Mouse (Mus musculus): ENCODE data around the gene Tomt. TPM values are rescaled to one million over a fixed set of nuclear protein-coding genes. Genes with fewer than 3 reads are reported as not detected.

Tomt gene
- polyA plus RNA-seq, 1 experiment, result not detected

DNA sequence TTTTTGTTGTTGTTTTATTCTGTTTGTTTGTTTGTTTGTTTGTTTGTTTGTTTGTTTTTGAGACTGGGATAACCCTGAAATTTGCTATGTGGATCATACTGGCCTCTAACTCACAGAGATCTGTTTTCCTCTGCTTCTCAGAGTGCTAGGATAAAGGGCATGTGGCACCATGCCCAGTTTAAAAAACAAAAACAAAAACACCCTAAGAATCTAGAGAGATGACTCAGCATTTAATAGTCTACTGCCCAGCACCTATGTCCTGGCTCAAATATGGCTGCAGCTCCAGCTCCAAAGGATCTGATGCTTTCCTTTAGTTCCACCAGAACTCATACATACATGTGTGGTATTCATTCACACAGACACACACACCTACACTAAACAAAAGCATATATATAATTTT, 45.2 kb downstream of the Tomt start:
- no peak overlapping the region for H3K27ac ChIP-seq (ENCODE audit: control insufficient read depth, insufficient read depth, low read depth, low read length, poor library complexity)
- H3K4me1 ChIP-seq (ENCODE audit: control insufficient read depth, insufficient read depth, low read length), result no peaks in the 10 kb centered on the region
- TF ChIP-seq POLR2A (IDR thresholded peaks at IDR 0.05; ENCODE audit: borderline replicate concordance, control insufficient read depth, low read depth, low read length) (no peak), CTCF (IDR thresholded peaks at IDR 0.05; ENCODE audit: control insufficient read depth, insufficient read depth, low read length) (no peak)
- H3K4me3 ChIP-seq (replicated peaks; ENCODE audit: control insufficient read depth, low read depth, low read length), result no peak overlapping the region

DNA sequence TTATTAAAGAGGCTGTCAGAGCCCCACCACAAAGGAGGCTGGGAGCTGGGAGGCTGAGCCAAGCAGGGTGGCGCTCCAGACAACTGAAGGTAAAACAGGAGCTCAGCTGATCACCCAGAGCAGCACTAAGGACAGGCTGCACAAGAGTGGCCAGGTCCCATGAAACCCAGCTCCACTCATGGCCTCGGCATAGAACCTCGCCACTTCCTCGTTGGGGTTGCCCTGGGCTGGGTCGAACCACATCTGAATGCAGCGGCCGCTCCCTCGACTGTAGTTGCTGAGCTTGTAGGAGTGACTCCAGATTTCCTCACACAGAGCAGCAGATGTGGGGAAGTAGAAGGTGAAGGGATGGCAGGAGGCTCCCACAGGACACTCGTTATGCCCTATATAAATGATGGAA, 47.8 kb downstream of the Tomt start:
- no peak for TF ChIP-seq POLR2A (IDR thresholded peaks at IDR 0.05; ENCODE audit: borderline replicate concordance, control insufficient read depth, low read depth, low read length)
- no peak for TF ChIP-seq CTCF (IDR thresholded peaks at IDR 0.05; ENCODE audit: control insufficient read depth, insufficient read depth, low read length)
- no peaks in the 10 kb centered on the region for H3K4me1 ChIP-seq (ENCODE audit: control insufficient read depth, insufficient read depth, low read length)
- H3K4me3 ChIP-seq (replicated peaks; ENCODE audit: control insufficient read depth, low read depth, low read length), result no peak overlapping the region
- WGBS, result 38% methylated on average over 9 of the region's 9 CpGs
- no peak overlapping the region for H3K27ac ChIP-seq (ENCODE audit: control insufficient read depth, insufficient read depth, low read depth, low read length, poor library complexity)

DNA sequence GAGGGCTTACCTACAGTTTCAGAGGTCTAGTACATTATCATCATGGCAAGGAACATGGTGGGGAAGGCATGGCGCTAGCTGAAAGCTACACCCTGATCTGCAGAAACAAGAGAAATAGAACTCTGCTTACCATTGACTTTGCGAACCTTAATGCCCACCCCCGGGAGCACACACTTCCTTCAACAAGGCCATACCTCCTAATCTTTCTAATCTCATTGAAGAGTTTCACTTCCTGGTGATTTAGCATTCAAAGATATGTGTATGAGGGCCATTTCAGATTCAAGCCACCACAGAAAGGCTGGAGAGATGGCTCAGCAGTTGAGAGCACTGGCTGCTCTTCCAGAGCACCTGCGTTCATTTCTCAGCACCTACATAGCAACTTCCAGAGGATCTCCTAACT, 49.1 kb downstream of the Tomt start, which contains the start of gene Folr2:
Gene Folr2, minus strand, starts transcription at position 101 of the 400 bp plus-strand sequence.
- 69% methylated on average over 4 of the region's 4 CpGs for WGBS
- no peak within 1 kb of the TSS for H3K27ac ChIP-seq (ENCODE audit: control insufficient read depth, insufficient read depth, low read depth, low read length, poor library complexity)
- TF ChIP-seq CTCF (IDR thresholded peaks at IDR 0.05; ENCODE audit: control insufficient read depth, insufficient read depth, low read length) (no peak), POLR2A (IDR thresholded peaks at IDR 0.05; ENCODE audit: borderline replicate concordance, control insufficient read depth, low read depth, low read length) (no peak)
- H3K4me1 ChIP-seq (ENCODE audit: control insufficient read depth, insufficient read depth, low read length), result no peaks in the 10 kb centered on the region
- H3K4me3 ChIP-seq (replicated peaks; ENCODE audit: control insufficient read depth, low read depth, low read length), result no peak within 1 kb of the TSS

DNA sequence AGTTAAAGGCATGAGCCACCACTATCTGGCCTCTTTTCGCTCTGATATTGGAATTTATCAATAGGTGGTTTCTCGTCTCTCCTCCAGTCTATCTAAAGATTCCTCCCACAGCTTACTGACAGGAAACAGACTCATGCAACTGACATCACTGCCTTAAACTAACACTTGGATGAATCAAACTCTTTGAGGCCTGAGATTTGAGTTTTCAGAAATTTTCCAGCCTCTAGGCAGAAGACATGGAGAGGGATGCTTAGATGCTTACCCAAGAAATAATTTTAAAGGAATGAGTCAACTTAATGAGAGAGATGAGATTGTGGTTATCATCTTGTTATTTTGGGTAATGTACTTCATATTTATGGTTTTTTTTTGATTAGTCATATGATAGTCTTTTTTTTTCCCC, 52.3 kb downstream of the Tomt start:
- Histone ChIP-seq H3K27ac (ENCODE audit: control insufficient read depth, insufficient read depth, low read depth, low read length, poor library complexity) (no peak overlapping the region), H3K4me3 (replicated peaks; ENCODE audit: control insufficient read depth, low read depth, low read length) (no peak overlapping the region), H3K4me1 (ENCODE audit: control insufficient read depth, insufficient read depth, low read length) (peaks cover under 1% of the 10 kb centered on the region)
- TF ChIP-seq CTCF (IDR thresholded peaks at IDR 0.05; ENCODE audit: control insufficient read depth, insufficient read depth, low read length) (no peak), POLR2A (IDR thresholded peaks at IDR 0.05; ENCODE audit: borderline replicate concordance, control insufficient read depth, low read depth, low read length) (no peak)
- 53% methylated on average over 2 of the region's 2 CpGs for WGBS

DNA sequence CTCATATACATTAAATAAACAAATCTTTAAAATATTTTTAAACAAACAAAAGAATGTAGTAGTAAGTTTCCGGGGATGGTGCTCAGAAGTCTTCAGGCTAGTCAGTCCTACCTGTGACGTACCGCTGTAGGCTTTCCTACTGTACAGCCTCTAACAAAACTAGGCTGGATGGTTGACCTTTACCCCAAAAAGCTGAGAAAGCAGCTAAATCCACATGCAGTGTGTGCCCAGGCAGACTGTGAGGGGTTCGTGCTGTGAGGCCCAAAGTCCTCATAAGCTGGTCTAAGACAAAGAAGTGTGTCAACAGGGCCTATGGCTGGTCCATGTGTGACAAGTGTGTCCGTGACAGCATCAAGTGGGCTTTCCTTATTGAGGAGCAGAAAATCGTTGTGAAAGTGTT, 53.3 kb downstream of the Tomt start:
- no peak overlapping the region for H3K4me3 ChIP-seq (replicated peaks; ENCODE audit: control insufficient read depth, low read depth, low read length)
- 79% methylated on average over 6 of the region's 6 CpGs for WGBS
- H3K27ac ChIP-seq (ENCODE audit: control insufficient read depth, insufficient read depth, low read depth, low read length, poor library complexity), result no peak overlapping the region
- no peak for TF ChIP-seq POLR2A (IDR thresholded peaks at IDR 0.05; ENCODE audit: borderline replicate concordance, control insufficient read depth, low read depth, low read length)
- no peak for TF ChIP-seq CTCF (IDR thresholded peaks at IDR 0.05; ENCODE audit: control insufficient read depth, insufficient read depth, low read length)
- peaks cover 2% of the 10 kb centered on the region for H3K4me1 ChIP-seq (ENCODE audit: control insufficient read depth, insufficient read depth, low read length)

DNA sequence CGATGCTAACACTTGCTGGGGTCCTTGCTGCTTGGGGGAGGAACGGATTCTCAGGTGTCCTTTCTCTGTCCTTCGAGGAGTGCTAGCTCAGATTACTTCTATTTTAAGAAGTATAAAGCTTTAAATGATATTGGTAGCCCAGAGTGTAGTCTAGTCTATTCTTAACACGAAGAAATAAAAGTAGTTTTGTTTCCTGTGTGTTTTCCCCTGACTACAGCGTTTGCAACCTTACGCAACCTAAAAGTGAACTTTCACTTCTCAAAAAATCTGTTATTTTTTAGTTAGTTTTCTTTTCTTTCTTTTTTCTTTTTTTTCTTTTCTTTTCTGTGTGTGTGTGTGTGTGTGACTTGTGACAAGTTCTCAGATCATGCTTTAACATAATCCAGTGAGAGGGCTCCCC, 54.5 kb downstream of the Tomt start:
- Histone ChIP-seq H3K27ac (ENCODE audit: control insufficient read depth, insufficient read depth, low read depth, low read length, poor library complexity) (no peak overlapping the region), H3K4me1 (ENCODE audit: control insufficient read depth, insufficient read depth, low read length) (peaks cover 2% of the 10 kb centered on the region), H3K4me3 (replicated peaks; ENCODE audit: control insufficient read depth, low read depth, low read length) (no peak overlapping the region)
- TF ChIP-seq CTCF (IDR thresholded peaks at IDR 0.05; ENCODE audit: control insufficient read depth, insufficient read depth, low read length) (no peak), POLR2A (IDR thresholded peaks at IDR 0.05; ENCODE audit: borderline replicate concordance, control insufficient read depth, low read depth, low read length) (no peak)
- WGBS, result 33% methylated on average over 6 of the region's 6 CpGs

Other genes starting within 250 kb of the Tomt start
- 5.0 and 12.5 TPM in 2 replicates for gene Clpb, start 242.7 kb downstream of the Tomt start, polyA plus RNA-seq (2011; ENCODE audit: insufficient read depth, insufficient read length, low replicate concordance, missing spikeins)
- not detected in 2 replicates for gene Phox2a, start 88.0 kb downstream of the Tomt start, polyA plus RNA-seq (2011; ENCODE audit: insufficient read depth, insufficient read length, low replicate concordance, missing spikeins)
- 9.4 and 22.7 TPM in 2 replicates for gene Inppl1, start 68.1 kb downstream of the Tomt start, polyA plus RNA-seq (2011; ENCODE audit: insufficient read depth, insufficient read length, low replicate concordance, missing spikeins)
- 0.92 and 3.3 TPM in 2 replicates for gene Folr2, start 49.2 kb downstream of the Tomt start, polyA plus RNA-seq (2011; ENCODE audit: insufficient read depth, insufficient read length, low replicate concordance, missing spikeins)
- gene Anapc15, start 42.6 kb downstream of the Tomt start, polyA plus RNA-seq (2011; ENCODE audit: insufficient read depth, insufficient read length, low replicate concordance, missing spikeins), result 79.0 and 97.5 TPM in 2 replicates
- gene Folr1, start 35.6 kb downstream of the Tomt start, polyA plus RNA-seq (2011; ENCODE audit: insufficient read depth, insufficient read length, low replicate concordance, missing spikeins), result 6.8 TPM in 1 of 2 replicates, not detected in the other
- 53.6 and 78.1 TPM in 2 replicates for gene Lamtor1, start 455 bp downstream of the Tomt start, polyA plus RNA-seq (2011; ENCODE audit: insufficient read depth, insufficient read length, low replicate concordance, missing spikeins)
- gene Lrrc51, start 27.5 kb upstream of the Tomt start, polyA plus RNA-seq (2011; ENCODE audit: insufficient read depth, insufficient read length, low replicate concordance, missing spikeins), result not detected in 2 replicates
- gene Numa1, start 27.8 kb upstream of the Tomt start, polyA plus RNA-seq (2011; ENCODE audit: insufficient read depth, insufficient read length, low replicate concordance, missing spikeins), result 82.2 and 130 TPM in 2 replicates
- 12.9 and 17.6 TPM in 2 replicates for gene Il18bp, start 112.3 kb upstream of the Tomt start, polyA plus RNA-seq (2011; ENCODE audit: insufficient read depth, insufficient read length, low replicate concordance, missing spikeins)
- gene Rnf121, start 159.1 kb upstream of the Tomt start, polyA plus RNA-seq (2011; ENCODE audit: insufficient read depth, insufficient read length, low replicate concordance, missing spikeins), result 10.0 and 12.9 TPM in 2 replicates
- 33.8 and 35.5 TPM in 2 replicates for gene Xndc1, start 159.2 kb upstream of the Tomt start, polyA plus RNA-seq (2011; ENCODE audit: insufficient read depth, insufficient read length, low replicate concordance, missing spikeins)
- 1.0 and 3.2 TPM in 2 replicates for gene Xntrpc, start 159.4 kb upstream of the Tomt start, polyA plus RNA-seq (2011; ENCODE audit: insufficient read depth, insufficient read length, low replicate concordance, missing spikeins)
- not detected in 2 replicates for gene Trpc2, start 176.8 kb upstream of the Tomt start, polyA plus RNA-seq (2011; ENCODE audit: insufficient read depth, insufficient read length, low replicate concordance, missing spikeins)
- not detected in 2 replicates for gene Art1, start 195.4 kb upstream of the Tomt start, polyA plus RNA-seq (2011; ENCODE audit: insufficient read depth, insufficient read length, low replicate concordance, missing spikeins)
- gene Art5, start 203.1 kb upstream of the Tomt start, polyA plus RNA-seq (2011; ENCODE audit: insufficient read depth, insufficient read length, low replicate concordance, missing spikeins), result 3.6 TPM in 1 of 2 replicates, not detected in the other
- not detected in 2 replicates for gene Chrna10, start 210.5 kb upstream of the Tomt start, polyA plus RNA-seq (2011; ENCODE audit: insufficient read depth, insufficient read length, low replicate concordance, missing spikeins)